Mouse (Mus musculus) liver, embryonic 15.5 days (tissue): Measurements from ENCODE around the gene Ebf1. TPM values are rescaled to one million over a fixed set of nuclear protein-coding genes. Genes with fewer than 3 reads are reported as not detected.

ENCODE experiments used
- ATAC-seq: fragments of 200-750 bp; cut with Nextera tagmentation; 2 replicates; pipeline ENCODE4 v1.8.0; 2017; ENCODE audit warnings: moderate number of reproducible peaks, mild to moderate bottlenecking, moderate library complexity; ENCODE audit not compliant: insufficient read depth
- H3K27ac ChIP-seq: fragments of 300-500 bp; sonication (generic); replicated peaks from 2 replicates; pipeline ENCODE4 v1.5.1; 2015; ENCODE audit warnings: mild to moderate bottlenecking, inconsistent platforms
- H3K27me3 ChIP-seq: fragments of 300-500 bp; sonication (generic); 2 replicates; pipeline ENCODE4 v1.6.1; 2015; ENCODE audit warnings: mild to moderate bottlenecking, inconsistent platforms
- H3K36me3 ChIP-seq: fragments of 300-500 bp; sonication (generic); replicated peaks from 2 replicates; pipeline ENCODE4 v1.6.1; 2015; ENCODE audit warnings: moderate library complexity, mild to moderate bottlenecking, inconsistent platforms
- H3K4me1 ChIP-seq: fragments of 300-500 bp; sonication (generic); replicated peaks from 2 replicates; pipeline ENCODE4 v1.6.1; 2015; ENCODE audit warnings: inconsistent platforms
- H3K4me2 ChIP-seq: fragments of 300-500 bp; sonication (generic); 2 replicates; pipeline ENCODE4 v1.6.1; 2015; ENCODE audit warnings: moderate library complexity, mild to moderate bottlenecking, inconsistent platforms
- H3K4me3 ChIP-seq: fragments of 300-500 bp; sonication (generic); replicated peaks from 2 replicates; pipeline ENCODE4 v1.5.1; 2015; ENCODE audit warnings: mild to moderate bottlenecking, inconsistent platforms
- H3K9ac ChIP-seq: fragments of 300-500 bp; sonication (generic); 2 replicates; pipeline ENCODE4 v1.6.1; 2015; ENCODE audit warnings: moderate library complexity, mild to moderate bottlenecking, inconsistent platforms
- H3K9me3 ChIP-seq: fragments of 300-500 bp; sonication (generic); replicated peaks from 2 replicates; pipeline ENCODE4 v1.6.1; 2016; ENCODE audit warnings: inconsistent platforms
- WGBS: fragments of 180-500 bp; shearing (Covaris S2); methylation state at CpG from one replicate; pipeline ENCODE4 v1.1.7; 2015; ENCODE audit warnings: mixed read lengths; ENCODE audit not compliant: insufficient replicate concordance; 5-methylcytosine and 5-hydroxymethylcytosine counted together
- polyA plus RNA-seq: library from polyadenylated mRNA; unstranded; fragments of >200 nt; fragmentation: Nextera tagmentation; extraction: Ambion mirVana; gene quantifications from 2 replicates; pipeline ENCODE4 v1.2.1, GENCODE M21; 2015

Ebf1 gene
- polyA plus RNA-seq, 1 experiment from 2014 or later, result 1.2 TPM

DNA sequence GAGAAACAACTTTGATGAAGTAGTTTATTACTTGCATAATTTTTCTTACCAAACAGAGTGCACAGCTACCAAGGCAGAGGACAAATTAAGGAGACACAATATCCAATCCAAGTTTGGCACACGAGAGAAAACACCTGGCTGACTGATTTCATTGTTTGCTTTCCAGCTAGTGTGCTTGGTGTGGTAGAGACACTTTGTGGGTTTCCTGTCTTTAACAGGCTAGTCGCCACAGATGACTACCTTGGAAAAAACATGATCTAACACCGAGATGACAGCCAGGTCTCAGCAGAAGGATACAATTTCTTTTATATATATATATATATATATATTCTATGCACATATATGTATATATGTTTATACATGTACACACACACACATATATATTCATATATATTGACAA lies 332.0 kb downstream of the Ebf1 start:
- Histone ChIP-seq H3K4me2 (no peak overlapping the region), H3K9ac (no peak overlapping the region), H3K4me3 (no peak overlapping the region), H3K27me3 (no peaks in the 10 kb centered on the region), H3K36me3 (no peaks in the 10 kb centered on the region), H3K9me3 (no peaks in the 10 kb centered on the region), H3K27ac (no peak overlapping the region), H3K4me1 (no peaks in the 10 kb centered on the region)
- WGBS, result 16% methylated on average over 3 of the region's 3 CpGs
- no peak for ATAC-seq

- no peak overlapping the region for H3K4me2 ChIP-seq
- H3K27ac ChIP-seq, result no peak overlapping the region
- no peak overlapping the region for H3K9ac ChIP-seq
- H3K27me3 ChIP-seq, result no peaks in the 10 kb centered on the region
- no peak for ATAC-seq
- H3K36me3 ChIP-seq, result no peaks in the 10 kb centered on the region
- WGBS, result 58% methylated on average over 9 of the region's 9 CpGs
- H3K9me3 ChIP-seq, result no peaks in the 10 kb centered on the region
- no peak overlapping the region for H3K4me3 ChIP-seq
- no peaks in the 10 kb centered on the region for H3K4me1 ChIP-seq
These were observed 333.2 kb downstream of the Ebf1 start for GRCm38 (mm10) chr11:44950319-44950718.

- H3K27me3 ChIP-seq, result no peaks in the 10 kb centered on the region
- no peak overlapping the region for H3K4me3 ChIP-seq
- no peak for ATAC-seq
- WGBS, result 27% methylated on average over 4 of the region's 4 CpGs
- H3K4me1 ChIP-seq, result no peaks in the 10 kb centered on the region
- no peak overlapping the region for H3K4me2 ChIP-seq
- H3K36me3 ChIP-seq, result no peaks in the 10 kb centered on the region
- H3K9ac ChIP-seq, result no peak overlapping the region
- H3K9me3 ChIP-seq, result no peaks in the 10 kb centered on the region
- no peak overlapping the region for H3K27ac ChIP-seq
These were observed 334.4 kb downstream of the Ebf1 start for GRCm38 (mm10) chr11:44951506-44951905.

DNA sequence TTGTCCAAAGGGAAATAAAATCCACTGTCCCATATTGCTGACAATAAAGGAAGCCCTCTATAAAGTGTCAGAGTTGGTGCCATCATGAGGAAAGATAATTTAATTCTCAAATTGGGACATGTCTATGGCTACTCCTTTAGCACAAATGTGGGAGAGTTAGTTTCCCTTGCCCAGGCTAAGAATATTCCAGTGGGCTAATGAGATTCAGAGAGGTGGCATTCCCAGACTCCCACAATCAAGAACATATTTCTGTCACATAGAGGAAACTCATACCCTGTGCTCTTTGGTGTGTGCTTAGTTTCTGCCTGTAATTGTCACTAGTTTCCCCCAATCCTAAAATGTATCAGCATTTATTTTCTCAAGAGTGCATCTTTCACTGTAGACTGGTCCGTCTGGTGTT lies 336.2 kb downstream of the Ebf1 start:
- Histone ChIP-seq H3K9ac (no peak overlapping the region), H3K27me3 (no peaks in the 10 kb centered on the region), H3K36me3 (no peaks in the 10 kb centered on the region), H3K4me2 (no peak overlapping the region), H3K4me1 (no peaks in the 10 kb centered on the region), H3K4me3 (no peak overlapping the region), H3K9me3 (no peaks in the 10 kb centered on the region), H3K27ac (no peak overlapping the region)
- 38% methylated on average over 1 of the region's 1 CpGs for WGBS
- no peak for ATAC-seq

DNA sequence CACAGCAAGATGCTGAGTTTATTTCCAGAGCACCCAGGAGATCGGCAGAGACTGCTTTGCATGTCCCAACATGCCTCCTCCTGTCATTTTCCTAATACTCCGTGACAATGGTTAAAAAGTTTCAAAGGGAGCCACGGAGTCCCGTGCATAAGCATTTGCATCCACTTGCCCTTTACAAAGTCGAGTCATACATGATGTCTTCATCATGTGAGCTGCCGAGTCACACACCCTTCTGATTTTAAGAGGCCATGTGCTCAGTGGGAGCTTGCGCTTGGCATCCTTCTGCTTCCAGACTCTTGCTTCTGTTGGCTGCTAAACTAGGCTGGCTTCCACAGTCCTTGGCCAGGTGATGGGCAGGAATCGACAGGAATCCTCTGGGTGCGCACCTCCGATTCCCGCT lies 336.7 kb downstream of the Ebf1 start:
- Histone ChIP-seq H3K4me2 (no peak overlapping the region), H3K27ac (no peak overlapping the region), H3K9ac (no peak overlapping the region), H3K4me3 (no peak overlapping the region), H3K4me1 (no peaks in the 10 kb centered on the region), H3K27me3 (no peaks in the 10 kb centered on the region), H3K36me3 (no peaks in the 10 kb centered on the region), H3K9me3 (no peaks in the 10 kb centered on the region)
- 69% methylated on average over 11 of the region's 11 CpGs for WGBS
- ATAC-seq, result no peak

DNA sequence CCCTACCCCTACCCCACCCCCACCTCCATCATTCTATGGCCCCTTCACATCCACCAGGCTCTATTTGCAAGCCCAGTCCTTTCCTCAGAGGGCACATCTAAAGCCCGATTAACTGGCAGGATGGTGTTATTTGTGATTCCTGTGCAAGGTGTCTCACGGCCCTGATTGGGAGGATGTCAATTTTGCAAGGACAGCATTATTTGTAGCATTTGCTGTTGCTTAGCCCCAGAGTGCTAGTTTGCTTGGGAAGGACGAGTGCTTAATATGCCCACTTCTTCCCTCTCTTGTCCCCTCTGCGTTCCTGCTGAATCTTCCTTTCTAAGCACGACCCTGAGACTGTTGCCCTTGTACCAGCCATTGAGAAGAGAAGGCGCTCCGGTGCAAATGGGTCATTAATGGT lies 337.2 kb downstream of the Ebf1 start:
- WGBS, result 62% methylated on average over 7 of the region's 7 CpGs
- H3K4me2 ChIP-seq, result no peak overlapping the region
- H3K27ac ChIP-seq, result no peak overlapping the region
- H3K4me3 ChIP-seq, result no peak overlapping the region
- ATAC-seq, result no peak
- H3K36me3 ChIP-seq, result no peaks in the 10 kb centered on the region
- H3K4me1 ChIP-seq, result no peaks in the 10 kb centered on the region
- H3K9ac ChIP-seq, result no peak overlapping the region
- H3K9me3 ChIP-seq, result no peaks in the 10 kb centered on the region
- no peaks in the 10 kb centered on the region for H3K27me3 ChIP-seq

GRCm38 (mm10) chr11:44962746-44963440 lies 345.8 kb downstream of the Ebf1 start:
- no peak for ATAC-seq
- 72% methylated on average over 14 of the region's 14 CpGs for WGBS
- no peak overlapping the region for H3K27ac ChIP-seq

GRCm38 (mm10) chr11:44969011-44969410 lies 351.9 kb downstream of the Ebf1 start:
- ATAC-seq, result no peak
- Histone ChIP-seq H3K27me3 (no peaks in the 10 kb centered on the region), H3K36me3 (no peaks in the 10 kb centered on the region), H3K4me3 (no peak overlapping the region), H3K27ac (no peak overlapping the region), H3K9me3 (no peaks in the 10 kb centered on the region), H3K4me2 (no peak overlapping the region), H3K4me1 (no peaks in the 10 kb centered on the region), H3K9ac (no peak overlapping the region)
- 55% methylated on average over 4 of the region's 4 CpGs for WGBS

More at GRCm38 (mm10) chr11:44962746-44963440, 345.8 kb downstream of the Ebf1 start:
- Histone ChIP-seq H3K9ac (no peak overlapping the region), H3K9me3 (no peaks in the 10 kb centered on the region), H3K27me3 (no peaks in the 10 kb centered on the region), H3K4me2 (no peak overlapping the region), H3K4me1 (no peaks in the 10 kb centered on the region), H3K36me3 (no peaks in the 10 kb centered on the region), H3K4me3 (no peak overlapping the region)

DNA sequence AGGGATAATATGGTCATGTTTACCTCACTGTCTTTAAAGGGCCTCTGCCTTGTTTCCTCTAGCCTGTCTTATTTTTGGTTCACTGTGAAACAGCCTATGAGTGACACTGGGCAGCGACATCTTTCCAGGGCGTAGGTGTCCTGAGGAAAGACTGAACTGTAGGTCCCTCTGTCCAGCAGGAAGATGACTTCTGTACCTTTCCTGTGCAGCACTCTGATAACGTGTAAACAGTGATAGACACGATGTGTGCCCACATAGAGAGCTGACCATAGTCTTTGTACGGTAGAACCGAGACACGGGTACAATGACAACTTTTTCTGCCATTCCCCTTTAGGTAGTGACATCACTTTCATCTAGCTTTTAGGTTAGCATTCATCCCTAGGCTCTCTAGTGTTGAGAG lies 357.2 kb downstream of the Ebf1 start:
- WGBS, result 67% methylated on average over 7 of the region's 7 CpGs
- no peaks in the 10 kb centered on the region for H3K27me3 ChIP-seq
- ATAC-seq, result no peak

DNA sequence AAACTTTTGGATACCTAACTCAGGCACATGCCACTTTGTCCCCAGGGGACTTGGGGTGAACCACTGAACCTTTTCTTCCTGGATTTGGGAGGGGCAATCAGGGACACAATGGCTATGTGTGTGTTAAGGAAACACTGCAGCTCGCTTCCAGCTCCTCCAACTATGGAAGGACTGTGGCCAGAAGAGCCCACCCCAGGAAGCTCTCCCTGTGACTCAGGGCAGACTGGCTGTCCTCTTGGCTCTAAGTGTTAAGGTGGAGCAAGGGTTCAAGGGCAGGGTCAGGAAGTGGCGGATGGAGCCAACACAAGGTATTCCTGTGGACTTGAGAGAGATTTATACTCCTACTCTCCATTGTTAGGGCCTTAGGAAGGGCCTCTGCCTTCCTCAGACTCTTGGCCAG lies 358.0 kb downstream of the Ebf1 start:
- Histone ChIP-seq H3K36me3 (no peaks in the 10 kb centered on the region), H3K9me3 (no peaks in the 10 kb centered on the region), H3K27me3 (no peaks in the 10 kb centered on the region), H3K4me2 (no peak overlapping the region), H3K27ac (no peak overlapping the region), H3K9ac (no peak overlapping the region), H3K4me1 (no peaks in the 10 kb centered on the region), H3K4me3 (no peak overlapping the region)
- WGBS, result 40% methylated on average over 2 of the region's 2 CpGs
- ATAC-seq, result no peak

More for the DNA sequence above, 357.2 kb downstream of the Ebf1 start:
- H3K36me3 ChIP-seq, result no peaks in the 10 kb centered on the region
- H3K4me3 ChIP-seq, result no peak overlapping the region
- no peaks in the 10 kb centered on the region for H3K4me1 ChIP-seq
- H3K4me2 ChIP-seq, result no peak overlapping the region
- no peak overlapping the region for H3K27ac ChIP-seq
- no peaks in the 10 kb centered on the region for H3K9me3 ChIP-seq
- no peak overlapping the region for H3K9ac ChIP-seq

GRCm38 (mm10) chr11:44976254-44976802 lies 359.2 kb downstream of the Ebf1 start:
- Histone ChIP-seq H3K9ac (no peak overlapping the region), H3K27me3 (no peaks in the 10 kb centered on the region), H3K4me1 (no peaks in the 10 kb centered on the region), H3K9me3 (no peaks in the 10 kb centered on the region), H3K4me3 (no peak overlapping the region), H3K27ac (no peak overlapping the region), H3K4me2 (no peak overlapping the region), H3K36me3 (no peaks in the 10 kb centered on the region)
- WGBS, result 55% methylated on average over 5 of the region's 5 CpGs
- ATAC-seq, result no peak

DNA sequence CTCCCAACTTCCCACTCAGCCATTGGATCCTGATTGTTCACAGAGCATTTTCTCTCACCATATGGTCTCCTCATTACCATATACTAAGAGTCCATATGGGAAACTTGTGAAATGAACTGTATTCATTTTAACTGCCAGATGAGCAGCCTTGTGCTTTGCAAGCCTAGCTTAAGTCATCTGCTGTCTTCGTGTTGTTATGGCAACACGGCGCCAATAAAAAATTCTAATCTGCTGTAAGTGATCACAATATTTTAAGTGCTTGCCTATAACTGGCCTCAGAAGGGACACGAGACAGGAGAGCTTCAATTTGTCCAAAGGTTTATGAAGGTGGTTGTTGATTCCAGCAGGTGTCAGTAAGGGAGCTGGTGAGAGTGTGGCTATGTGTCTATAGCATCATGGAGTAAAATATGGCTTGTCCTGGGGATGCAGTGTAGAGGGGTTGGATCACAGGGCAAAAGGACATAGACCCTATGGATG lies 360.8 kb downstream of the Ebf1 start:
- no peaks in the 10 kb centered on the region for H3K36me3 ChIP-seq
- H3K9me3 ChIP-seq, result no peaks in the 10 kb centered on the region
- no peak overlapping the region for H3K27ac ChIP-seq
- ATAC-seq, result no peak
- H3K4me3 ChIP-seq, result no peak overlapping the region
- no peaks in the 10 kb centered on the region for H3K4me1 ChIP-seq
- WGBS, result 72% methylated on average over 4 of the region's 4 CpGs
- no peak overlapping the region for H3K4me2 ChIP-seq
- H3K27me3 ChIP-seq, result no peaks in the 10 kb centered on the region
- no peak overlapping the region for H3K9ac ChIP-seq
